Mouse (Mus musculus) embryonic facial prominence, embryonic 12.5 days (tissue): ENCODE data around the gene Atp2a1. TPM values are rescaled to one million over a fixed set of nuclear protein-coding genes. Genes with fewer than 3 reads are reported as not detected.
"Not testable (repeated sequence)": the region's sequence is repeated elsewhere in the genome, so short reads cannot be mapped to it uniquely, and the experiment has no call there.

ENCODE experiments used
- ATAC-seq: fragments of 200-750 bp; cut with Nextera tagmentation; 2 replicates; pipeline ENCODE4 v1.8.0; 2017; ENCODE audit not compliant: insufficient number of reproducible peaks, insufficient read depth, low FRiP score, low TSS enrichment
- H3K27ac ChIP-seq: fragments of 300-500 bp; sonication (generic); 2 replicates; pipeline ENCODE4 v1.5.1; 2016; ENCODE audit warnings: mild to moderate bottlenecking
- H3K27me3 ChIP-seq: fragments of 300-500 bp; sonication (generic); 2 replicates; pipeline ENCODE4 v1.6.1; 2016; ENCODE audit warnings: mild to moderate bottlenecking, moderate library complexity
- H3K36me3 ChIP-seq: fragments of 300-500 bp; sonication (generic); 2 replicates; pipeline ENCODE4 v1.6.1; 2016; ENCODE audit warnings: mild to moderate bottlenecking
- H3K4me1 ChIP-seq: fragments of 300-500 bp; sonication (generic); 2 replicates; pipeline ENCODE4 v1.6.1; 2016
- H3K4me2 ChIP-seq: fragments of 300-500 bp; sonication (generic); replicated peaks from 2 replicates; pipeline ENCODE4 v1.6.1; 2016; ENCODE audit warnings: mild to moderate bottlenecking, moderate library complexity
- H3K4me3 ChIP-seq: fragments of 300-500 bp; sonication (generic); 2 replicates; pipeline ENCODE4 v1.5.1; 2016; ENCODE audit warnings: mild to moderate bottlenecking
- H3K9ac ChIP-seq: fragments of 300-500 bp; sonication (generic); 2 replicates; pipeline ENCODE4 v1.6.1; 2016; ENCODE audit warnings: mild to moderate bottlenecking, moderate library complexity
- H3K9me3 ChIP-seq: fragments of 300-500 bp; sonication (generic); 2 replicates; pipeline ENCODE4 v1.6.1; 2016; ENCODE audit warnings: mild to moderate bottlenecking, moderate library complexity
- WGBS: fragments of 180-500 bp; shearing (Covaris S2); methylation state at CpG from one replicate; pipeline ENCODE4 v1.1.7; 2016; 5-methylcytosine and 5-hydroxymethylcytosine counted together
- polyA plus RNA-seq: library from polyadenylated mRNA; unstranded; fragments of >200 nt; fragmentation: Nextera tagmentation; extraction: Ambion mirVana; gene quantifications from 2 replicates; pipeline ENCODE4 v1.2.1, GENCODE M21; 2016

Atp2a1 gene
- polyA plus RNA-seq, 1 experiment from 2014 or later: 26.8 TPM

DNA sequence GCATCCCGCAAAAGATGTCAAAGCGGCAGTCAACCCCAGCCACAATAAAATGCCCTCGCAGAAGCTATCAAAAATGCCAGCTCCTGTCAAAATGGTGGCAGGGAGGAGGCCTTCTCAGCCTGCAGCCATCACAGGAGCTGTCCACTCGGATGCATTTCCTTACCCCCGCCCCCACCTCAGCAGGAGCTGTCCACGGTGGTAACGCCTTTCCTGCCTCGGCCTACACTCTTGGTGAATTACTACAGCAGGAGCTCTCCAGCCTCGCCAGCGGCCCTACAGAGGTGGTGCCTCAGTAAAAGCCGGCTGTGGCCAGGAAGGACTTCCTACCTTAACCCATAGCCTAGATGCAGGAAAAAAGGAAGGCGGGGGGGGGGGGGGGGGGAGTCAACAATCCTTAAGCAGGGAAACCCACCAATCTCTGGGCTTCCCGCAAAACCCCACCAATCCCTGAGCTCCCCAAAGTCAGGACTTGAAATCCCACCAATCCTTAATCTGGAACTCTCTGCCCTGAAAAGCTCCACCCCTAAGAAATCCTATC, 35.5 kb downstream of the Atp2a1 start:
- ATAC-seq: no peak
- no peak overlapping the region for H3K4me3 ChIP-seq
- H3K9ac ChIP-seq: no peak overlapping the region
- no peaks in the 10 kb centered on the region for H3K9me3 ChIP-seq
- H3K27me3 ChIP-seq: no peaks in the 10 kb centered on the region
- WGBS: 51% methylated on average over 12 of the region's 13 CpGs
- H3K27ac ChIP-seq: no peak overlapping the region
- H3K4me2 ChIP-seq: peak overlapping the region; percentile 79; the same call in 1 of the 2 replicates
- H3K36me3 ChIP-seq: no peaks in the 10 kb centered on the region; the same call in 1 of the 2 replicates
- H3K4me1 ChIP-seq: peaks cover 12% of the 10 kb centered on the region

DNA sequence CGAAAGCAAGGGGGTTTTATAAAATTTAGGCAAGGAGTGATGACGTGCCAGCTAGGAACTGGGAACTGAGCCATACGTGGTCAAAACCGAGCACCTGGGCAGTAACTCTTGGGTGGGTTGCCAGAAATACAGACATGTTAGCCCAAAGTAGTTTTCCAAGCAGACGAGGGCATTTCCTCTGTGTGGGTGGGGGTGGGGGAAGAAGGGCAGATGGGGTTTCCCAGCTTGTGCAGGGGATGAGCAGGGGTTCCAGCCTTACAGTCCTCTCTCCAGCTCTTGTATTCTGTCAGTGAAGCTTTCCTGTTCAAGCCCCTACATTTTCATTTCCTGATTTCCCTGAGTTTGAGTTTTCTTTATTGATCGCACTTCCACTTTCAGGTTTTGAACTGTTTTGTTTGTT, 38.7 kb downstream of the Atp2a1 start:
- WGBS: 77% methylated on average over 6 of the region's 6 CpGs
- no peak for ATAC-seq
- H3K9me3 ChIP-seq: no peaks in the 10 kb centered on the region

DNA sequence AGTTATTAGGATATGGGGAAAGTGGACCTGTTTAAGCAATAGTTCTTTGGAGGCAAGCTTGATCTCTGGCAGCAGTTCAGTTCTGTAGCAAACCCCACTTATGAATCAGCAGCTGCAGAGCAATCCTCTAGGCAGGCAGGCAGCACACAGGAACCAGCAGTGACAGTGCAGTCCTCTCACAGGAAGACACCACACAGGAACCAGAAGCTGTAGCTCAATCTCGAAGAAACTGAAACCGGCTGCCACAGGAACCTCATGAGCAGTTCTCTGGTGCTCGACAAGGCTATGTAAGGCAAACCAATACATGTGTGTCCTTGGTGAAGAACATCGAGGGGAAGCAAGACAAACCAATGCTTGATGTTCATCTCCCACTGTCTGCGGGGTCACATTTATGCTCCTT, 41.2 kb downstream of the Atp2a1 start:
- Histone ChIP-seq H3K4me3 (no peak overlapping the region), H3K9me3 (no peaks in the 10 kb centered on the region), H3K4me1 (no peaks in the 10 kb centered on the region), H3K9ac (no peak overlapping the region), H3K27ac (no peak overlapping the region), H3K36me3 (no peaks in the 10 kb centered on the region), H3K27me3 (no peaks in the 10 kb centered on the region), H3K4me2 (no peak overlapping the region)
- no peak for ATAC-seq
- 88% methylated on average over 5 of the region's 5 CpGs for WGBS

More for the DNA sequence above, 38.7 kb downstream of the Atp2a1 start:
- Histone ChIP-seq H3K36me3 (no peaks in the 10 kb centered on the region), H3K4me3 (no peak overlapping the region), H3K27ac (no peak overlapping the region), H3K4me2 (no peak overlapping the region), H3K4me1 (peaks cover 7% of the 10 kb centered on the region; the same call in 1 of the 2 replicates), H3K9ac (no peak overlapping the region), H3K27me3 (no peaks in the 10 kb centered on the region)

DNA sequence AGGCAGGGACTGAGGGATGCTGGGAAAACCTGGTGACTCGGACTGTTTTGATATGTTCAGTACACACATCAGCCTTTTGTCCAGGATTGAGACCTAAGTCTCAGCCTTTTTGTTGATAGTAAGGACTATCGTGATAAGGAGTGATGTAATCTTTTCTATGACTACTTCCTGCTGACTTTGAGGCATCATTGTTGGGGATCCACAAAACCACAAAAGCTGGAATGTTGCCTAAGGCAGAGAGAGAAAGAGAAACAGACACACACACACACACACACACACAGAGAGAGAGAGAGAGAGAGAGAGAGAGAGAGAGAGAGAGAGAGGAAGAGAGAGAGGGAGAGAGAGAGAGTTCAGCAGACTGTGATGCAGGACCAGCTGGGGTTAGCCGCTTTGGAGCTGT, 44.4 kb downstream of the Atp2a1 start:
- Histone ChIP-seq H3K27ac (no peak overlapping the region), H3K27me3 (no peaks in the 10 kb centered on the region), H3K9ac (no peak overlapping the region), H3K4me1 (no peaks in the 10 kb centered on the region), H3K4me3 (no peak overlapping the region), H3K9me3 (no peaks in the 10 kb centered on the region), H3K4me2 (no peak overlapping the region), H3K36me3 (no peaks in the 10 kb centered on the region)
- ATAC-seq: no peak
- WGBS: 73% methylated on average over 3 of the region's 3 CpGs

DNA sequence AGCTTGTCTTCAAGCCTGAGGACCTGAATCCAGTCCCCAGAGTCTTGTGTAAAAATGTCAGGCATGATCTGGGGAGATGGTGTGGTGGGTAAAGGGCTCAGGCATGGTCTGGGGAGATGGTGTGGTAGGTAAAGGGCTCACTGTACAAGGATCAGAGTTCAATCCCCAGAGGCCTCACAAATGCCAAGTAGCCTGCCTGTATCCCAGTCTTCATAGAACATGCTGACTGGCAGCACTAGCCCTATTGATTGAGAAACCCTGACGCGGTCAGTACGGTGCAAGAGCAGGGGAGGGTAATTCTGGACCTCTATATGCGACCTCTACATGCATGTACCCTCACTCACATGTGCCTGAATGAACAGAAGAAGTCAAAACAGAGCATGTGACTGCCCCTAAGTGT, 45.3 kb downstream of the Atp2a1 start:
- H3K27ac ChIP-seq: no peak overlapping the region
- no peaks in the 10 kb centered on the region for H3K9me3 ChIP-seq
- H3K4me3 ChIP-seq: no peak overlapping the region
- H3K4me1 ChIP-seq: no peaks in the 10 kb centered on the region
- H3K4me2 ChIP-seq: no peak overlapping the region
- H3K9ac ChIP-seq: no peak overlapping the region
- ATAC-seq: no peak
- no peaks in the 10 kb centered on the region for H3K27me3 ChIP-seq
- H3K36me3 ChIP-seq: no peaks in the 10 kb centered on the region
- WGBS: 84% methylated on average over 4 of the region's 4 CpGs

DNA sequence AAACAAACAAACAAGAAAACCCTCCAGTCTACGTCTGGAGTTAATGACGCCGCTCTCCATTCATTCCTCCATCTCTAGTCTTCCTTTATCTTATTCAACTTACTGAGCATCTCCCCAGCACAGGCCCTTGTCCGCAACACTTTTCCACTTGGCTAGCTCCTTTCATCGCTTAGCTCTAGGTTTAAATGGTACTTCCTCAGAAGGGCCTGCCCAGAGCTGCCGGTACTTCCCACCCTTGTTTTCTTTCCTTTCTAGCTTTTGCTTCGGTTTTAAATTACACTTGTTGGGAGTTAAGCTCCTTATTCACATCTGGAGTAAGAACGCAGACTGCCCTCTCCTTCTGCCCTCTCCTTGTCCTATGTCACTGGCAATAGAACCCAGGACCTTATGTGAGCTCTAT, 45.9 kb downstream of the Atp2a1 start:
- Histone ChIP-seq H3K36me3 (no peaks in the 10 kb centered on the region), H3K4me2 (no peak overlapping the region), H3K27me3 (no peaks in the 10 kb centered on the region), H3K4me3 (no peak overlapping the region), H3K27ac (no peak overlapping the region), H3K4me1 (no peaks in the 10 kb centered on the region), H3K9me3 (no peaks in the 10 kb centered on the region), H3K9ac (no peak overlapping the region)
- 35% methylated on average over 8 of the region's 8 CpGs for WGBS
- no peak for ATAC-seq

DNA sequence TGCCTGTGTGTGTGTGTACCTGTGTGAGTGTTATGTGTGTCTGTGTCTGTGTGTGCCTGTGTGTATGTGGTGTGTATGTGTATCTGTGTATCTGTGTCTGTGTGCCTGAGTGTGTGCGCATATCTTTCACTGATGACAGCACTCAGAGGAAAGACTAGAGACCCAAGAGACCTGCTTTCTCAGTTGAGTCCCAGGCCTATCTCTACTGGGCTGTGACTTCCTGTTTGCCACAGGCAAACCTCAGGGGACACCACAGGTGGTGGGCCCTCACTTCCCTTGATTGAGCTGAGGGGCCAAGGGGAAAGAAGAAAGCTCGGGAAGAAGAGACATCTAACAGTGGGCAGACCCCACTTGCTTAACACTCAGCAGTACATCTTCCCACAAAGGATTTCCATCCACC, 46.3 kb downstream of the Atp2a1 start:
- peak; percentile 19; the same call in 1 of the 2 replicates for ATAC-seq
- Histone ChIP-seq H3K27ac (peak overlapping the region; percentile 7; the same call in 1 of the 2 replicates), H3K4me2 (no peak overlapping the region), H3K36me3 (no peaks in the 10 kb centered on the region), H3K4me3 (no peak overlapping the region), H3K4me1 (no peaks in the 10 kb centered on the region), H3K9ac (no peak overlapping the region), H3K27me3 (no peaks in the 10 kb centered on the region), H3K9me3 (no peaks in the 10 kb centered on the region)
- WGBS: 58% methylated on average over 2 of the region's 2 CpGs

DNA sequence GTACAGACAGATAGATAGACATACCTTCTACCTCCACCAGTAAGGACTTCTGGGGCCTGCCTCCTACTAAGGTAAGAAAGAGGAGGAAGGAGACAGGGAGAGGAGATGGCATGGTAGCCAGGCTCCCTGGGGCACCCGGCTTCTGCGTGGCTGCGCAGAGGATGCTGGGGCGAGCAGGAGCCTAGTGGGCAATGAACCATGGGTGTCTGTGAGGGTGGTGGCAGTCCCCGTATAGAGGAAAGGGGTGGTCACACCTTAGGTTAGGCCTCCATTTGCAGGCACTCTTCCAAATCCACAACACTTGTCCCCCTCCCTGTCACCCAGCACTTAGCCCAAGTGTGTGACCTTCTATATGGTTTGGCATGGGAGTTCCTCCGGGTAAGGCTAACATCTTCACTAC, 48.2 kb downstream of the Atp2a1 start, which contains the start of gene Cd19:
Cd19 (minus strand) TSS at position 165 of the 400 bp plus-strand sequence.
- Histone ChIP-seq H3K4me1 (no peaks in the 10 kb centered on the region), H3K9me3 (no peaks in the 10 kb centered on the region), H3K27ac (no peak within 1 kb of the TSS), H3K36me3 (no peaks in the 10 kb centered on the region), H3K27me3 (no peaks in the 10 kb centered on the region), H3K4me3 (no peak within 1 kb of the TSS), H3K9ac (no peak within 1 kb of the TSS), H3K4me2 (no peak within 1 kb of the TSS)
- 82% methylated on average over 6 of the region's 6 CpGs for WGBS
- ATAC-seq: no peak

DNA sequence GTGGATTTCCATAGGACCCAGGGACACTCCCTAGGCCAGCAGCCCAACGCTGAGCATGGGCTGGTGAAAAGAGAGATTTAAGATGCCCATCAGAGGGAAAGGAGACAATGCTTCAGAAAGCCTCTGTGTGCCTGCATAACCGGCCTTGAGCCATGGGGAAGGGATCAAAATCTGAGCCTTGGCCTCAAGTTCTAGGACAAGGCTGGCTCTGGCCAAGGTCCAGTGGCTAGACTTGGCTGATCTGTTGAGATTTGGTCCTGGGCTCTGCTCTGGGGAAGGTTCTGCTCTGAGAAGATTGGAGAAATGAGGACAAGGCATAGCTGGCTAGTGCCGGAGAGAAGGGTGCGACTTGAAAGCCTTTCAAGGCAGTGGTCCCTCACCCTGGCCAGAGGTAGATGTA, 51.8 kb downstream of the Atp2a1 start:
- Histone ChIP-seq H3K27me3 (no peaks in the 10 kb centered on the region), H3K27ac (no peak overlapping the region), H3K4me1 (no peaks in the 10 kb centered on the region), H3K9ac (no peak overlapping the region), H3K4me2 (no peak overlapping the region), H3K9me3 (no peaks in the 10 kb centered on the region), H3K4me3 (no peak overlapping the region), H3K36me3 (no peaks in the 10 kb centered on the region)
- no peak for ATAC-seq
- 86% methylated on average over 4 of the region's 4 CpGs for WGBS

DNA sequence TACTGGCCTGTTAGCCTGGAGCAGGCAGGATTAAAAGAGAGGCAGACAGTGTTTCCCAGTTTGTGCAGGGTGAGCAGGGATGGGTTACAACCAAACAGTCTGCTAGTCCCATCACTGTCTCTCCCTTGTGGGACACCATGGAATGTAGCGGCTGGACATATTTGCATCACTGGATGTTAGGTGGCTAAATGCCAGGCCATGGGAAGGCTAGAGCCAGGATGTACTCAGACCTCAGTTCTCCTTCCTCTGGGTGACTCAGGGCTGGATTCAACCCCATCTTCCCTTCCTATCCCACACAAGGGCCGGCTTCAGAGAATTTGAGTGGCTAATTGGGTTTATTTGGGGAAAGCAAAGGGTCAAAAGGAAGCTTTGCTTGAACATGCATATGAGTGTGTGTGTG, 54.2 kb downstream of the Atp2a1 start:
- no peaks in the 10 kb centered on the region for H3K27me3 ChIP-seq
- no peak overlapping the region for H3K9ac ChIP-seq
- no peak overlapping the region for H3K4me3 ChIP-seq
- H3K9me3 ChIP-seq: no peaks in the 10 kb centered on the region
- whole genome bisulfite sequencing: 73% methylated on average over 2 of the region's 2 CpGs
- no peak overlapping the region for H3K4me2 ChIP-seq
- H3K36me3 ChIP-seq: no peaks in the 10 kb centered on the region
- ATAC-seq: no peak
- H3K27ac ChIP-seq: no peak overlapping the region
- no peaks in the 10 kb centered on the region for H3K4me1 ChIP-seq

DNA sequence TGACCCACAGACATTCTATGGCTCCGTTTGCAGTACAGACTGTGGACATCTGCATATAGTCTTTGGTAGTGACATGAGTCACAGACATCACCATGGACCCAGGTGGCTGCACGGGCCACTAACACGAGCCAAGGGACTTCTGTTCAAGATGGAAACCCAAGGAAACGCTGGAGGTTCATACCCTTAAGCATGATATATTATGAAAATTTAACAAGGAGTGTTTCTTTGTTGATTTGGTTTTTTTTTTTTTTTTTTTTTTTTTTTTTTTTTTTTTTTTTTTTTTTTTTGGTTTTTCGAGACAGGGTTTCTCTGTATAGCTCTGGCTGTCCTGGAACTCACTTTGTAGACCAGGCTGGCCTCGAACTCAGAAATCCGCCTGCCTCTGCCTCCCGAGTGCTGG, 60.4 kb downstream of the Atp2a1 start:
- ATAC-seq: not testable (repeated sequence)
- 82% methylated on average over 8 of the region's 8 CpGs for WGBS

DNA sequence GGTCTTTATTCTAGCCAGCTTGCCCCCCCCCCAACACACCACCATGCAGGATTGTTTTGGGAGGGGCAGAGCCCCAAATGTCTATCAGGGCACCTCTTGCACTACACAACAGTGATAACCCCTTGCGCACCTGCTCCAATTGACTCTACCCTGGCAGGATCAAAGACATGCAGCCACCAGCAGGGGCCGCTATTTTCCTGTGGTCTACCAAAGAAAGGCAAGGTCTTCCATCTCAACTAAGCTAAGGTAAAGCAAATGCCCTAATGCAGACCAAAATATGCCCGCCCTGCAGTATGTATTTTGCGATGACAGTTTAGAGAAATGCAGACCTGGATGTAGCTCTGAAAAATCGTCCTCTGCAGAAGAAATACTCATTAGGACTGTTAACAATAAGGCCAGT, 63.4 kb downstream of the Atp2a1 start:
- Histone ChIP-seq H3K9me3 (no peaks in the 10 kb centered on the region), H3K27ac (no peak overlapping the region), H3K27me3 (no peaks in the 10 kb centered on the region), H3K4me3 (no peak overlapping the region), H3K4me2 (no peak overlapping the region), H3K9ac (no peak overlapping the region), H3K4me1 (peaks cover 8% of the 10 kb centered on the region; the same call in 1 of the 2 replicates), H3K36me3 (no peaks in the 10 kb centered on the region)
- ATAC-seq: no peak
- 11% methylated on average over 5 of the region's 5 CpGs for WGBS

More for the DNA sequence above, 60.4 kb downstream of the Atp2a1 start:
- not testable (repeated sequence) for H3K4me1 ChIP-seq, H3K4me3 ChIP-seq, H3K4me2 ChIP-seq, H3K9ac ChIP-seq, H3K27me3 ChIP-seq, H3K27ac ChIP-seq, H3K36me3 ChIP-seq, H3K9me3 ChIP-seq
